Mouse (Mus musculus) forebrain, postnatal 0 days (tissue): ENCODE results near the gene Vmn1r87. TPM values are rescaled to one million over a fixed set of nuclear protein-coding genes. Genes with fewer than 3 reads are reported as not detected.
"Not testable (repeated sequence)": the region's sequence is repeated elsewhere in the genome, so short reads cannot be mapped to it uniquely, and the experiment has no call there.

ENCODE experiments used
- ATAC-seq: fragments of 200-750 bp; cut with Nextera tagmentation; 2 replicates; pipeline ENCODE4 v1.8.0; 2017; ENCODE audit warnings: mild to moderate bottlenecking, moderate library complexity
- DNase-seq: peaks from one replicate; pipeline ENCODE4 v3.0.0-alpha.2; 2015
- H3K27ac ChIP-seq: fragments of 300-500 bp; sonication (generic); 2 replicates; pipeline ENCODE4 v1.5.1; 2014; ENCODE audit warnings: low read depth, mild to moderate bottlenecking, antibody characterized with exemption, low read length, moderate library complexity, mixed read lengths
- H3K27me3 ChIP-seq: fragments of 300-500 bp; sonication (generic); 2 replicates; pipeline ENCODE4 v1.6.1; 2014; ENCODE audit warnings: mild to moderate bottlenecking, low read length, mixed read lengths; ENCODE audit not compliant: insufficient read depth
- H3K36me3 ChIP-seq: fragments of 300-500 bp; sonication (generic); 2 replicates; pipeline ENCODE4 v1.6.1; 2014; ENCODE audit warnings: mild to moderate bottlenecking, moderate library complexity; ENCODE audit not compliant: insufficient read depth
- H3K4me1 ChIP-seq: fragments of 300-500 bp; sonication (generic); 2 replicates; pipeline ENCODE4 v1.6.1; 2014; ENCODE audit warnings: antibody characterized with exemption; ENCODE audit not compliant: insufficient read depth
- H3K4me2 ChIP-seq: fragments of 300-500 bp; sonication (generic); 2 replicates; pipeline ENCODE4 v1.6.1; 2014; ENCODE audit warnings: low read depth, mild to moderate bottlenecking, moderate library complexity
- H3K4me3 ChIP-seq: fragments of 300-500 bp; sonication (generic); 2 replicates; pipeline ENCODE4 v1.5.1; 2014; ENCODE audit warnings: low read depth, low read length, mixed read lengths
- H3K9ac ChIP-seq: fragments of 300-500 bp; sonication (generic); 2 replicates; pipeline ENCODE4 v1.6.1; 2014; ENCODE audit warnings: mild to moderate bottlenecking
- H3K9me3 ChIP-seq: fragments of 300-500 bp; sonication (generic); 2 replicates; pipeline ENCODE4 v1.6.1; 2016; ENCODE audit warnings: low read length
- CTCF ChIP-seq: sonication (generic); IDR thresholded peaks from 2 replicates; pipeline ENCODE4 v1.5.1; 2016; ENCODE audit warnings: antibody characterized with exemption, control low read depth, low read depth
- WGBS: fragments of 180-500 bp; shearing (Covaris S2); extraction: QIAGEN DNeasy Blood & Tissue Kit; methylation state at CpG from one replicate; pipeline ENCODE4 v1.1.7; 2014; 5-methylcytosine and 5-hydroxymethylcytosine counted together
- polyA plus RNA-seq: library from polyadenylated mRNA; unstranded; fragments of >200 nt; fragmentation: Nextera tagmentation; extraction: Ambion mirVana; gene quantifications from 2 replicates; pipeline ENCODE4 v1.2.1, GENCODE M21; 2015
- total RNA-seq: library from RNA; depleted of rRNA; stranded (reverse); fragments of >200 nt; gene quantifications from 2 replicates; pipeline ENCODE4 v1.2.3, GENCODE M21; 2014; rRNA removed

The Vmn1r87 gene
- total RNA-seq = not detected in 2 replicates
- polyA plus RNA-seq = not detected in 2 replicates

DNA sequence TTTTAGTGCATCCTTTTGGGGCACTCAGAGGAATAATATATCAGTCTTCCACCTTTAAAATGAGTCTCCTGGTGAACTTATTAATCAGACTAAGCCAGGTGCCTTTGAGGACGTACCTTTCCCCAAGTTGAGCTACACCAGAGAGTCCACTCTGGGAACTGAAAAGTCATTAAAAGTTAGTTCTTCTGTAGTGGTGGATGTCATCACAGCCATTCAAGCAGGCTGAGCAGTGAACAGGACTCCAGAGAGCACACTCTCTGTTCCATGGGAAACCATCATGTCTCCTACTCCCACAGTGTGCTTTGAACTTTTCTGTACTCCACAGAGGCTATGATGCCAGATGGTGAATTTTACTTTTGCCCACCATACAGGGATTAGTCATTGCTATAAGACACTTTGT is at the start of gene Vmn1r87:
Vmn1r87 (minus strand) TSS at position 101 of the 400 bp plus-strand sequence.
- 80% methylated on average over 1 of the region's 1 CpGs for WGBS
- H3K9me3 ChIP-seq = no peaks in the 10 kb centered on the region
- no peak within 1 kb of the TSS for H3K9ac ChIP-seq
- H3K4me3 ChIP-seq = no peak within 1 kb of the TSS
- TF ChIP-seq CTCF = no peak
- no peak within 1 kb of the TSS for H3K4me2 ChIP-seq
- no peaks in the 10 kb centered on the region for H3K36me3 ChIP-seq
- no peak within 1 kb of the TSS for H3K27ac ChIP-seq
- no peak for DNase-seq
- H3K4me1 ChIP-seq = no peaks in the 10 kb centered on the region
- H3K27me3 ChIP-seq = no peaks in the 10 kb centered on the region
- no peak for ATAC-seq

DNA sequence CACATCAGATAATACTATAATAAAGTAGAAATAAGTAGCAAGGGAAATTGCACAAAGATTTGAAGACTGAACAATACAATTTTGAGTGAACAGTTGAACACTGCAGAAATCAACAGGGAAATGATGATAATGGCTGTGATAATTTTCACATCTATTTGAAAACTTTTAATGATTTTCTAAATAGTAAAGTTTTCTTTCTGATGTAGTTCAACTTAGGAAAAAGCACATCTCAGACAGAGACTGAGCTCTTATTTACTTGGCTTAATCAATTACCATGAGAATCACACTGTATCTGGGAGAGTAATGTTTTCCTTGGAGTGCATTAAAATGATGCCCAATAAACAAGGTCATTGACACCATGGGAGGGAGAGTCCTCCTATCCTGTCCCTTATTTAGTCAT is 19.3 kb upstream of the Vmn1r87 start, which contains the start of gene Vmn1r88:
Vmn1r88 (plus strand) TSS at position 301 of the 400 bp plus-strand sequence.
- H3K4me1 ChIP-seq = no peaks in the 10 kb centered on the region
- H3K9me3 ChIP-seq = no peaks in the 10 kb centered on the region
- no peak within 1 kb of the TSS for H3K4me2 ChIP-seq
- H3K9ac ChIP-seq = no peak within 1 kb of the TSS
- no peak within 1 kb of the TSS for H3K27ac ChIP-seq
- no peak for ATAC-seq
- H3K36me3 ChIP-seq = no peaks in the 10 kb centered on the region
- no peak for DNase-seq
- no peaks in the 10 kb centered on the region for H3K27me3 ChIP-seq
- TF ChIP-seq CTCF = no peak
- H3K4me3 ChIP-seq = no peak within 1 kb of the TSS

DNA sequence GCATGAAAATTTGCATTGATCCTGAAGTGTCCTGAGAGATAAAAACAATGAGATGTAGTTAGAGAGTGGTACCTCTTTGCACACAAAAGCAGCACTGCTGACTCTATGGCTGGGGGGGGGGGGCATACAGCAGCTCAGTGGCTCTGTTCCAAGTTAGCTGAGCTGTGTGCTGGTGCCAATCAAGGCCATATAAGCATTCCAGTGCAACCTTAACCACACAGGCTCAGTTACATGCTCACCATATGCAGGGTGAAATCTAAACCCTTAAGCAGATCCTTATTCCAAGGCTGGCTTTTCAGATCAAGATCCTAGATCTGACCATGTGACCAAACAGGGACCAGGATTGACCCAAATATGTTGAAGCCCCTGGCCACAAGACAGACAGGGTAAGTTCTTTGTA is 2.6 kb downstream of the Vmn1r87 start:
- Histone ChIP-seq H3K36me3 (no peaks in the 10 kb centered on the region), H3K9me3 (no peaks in the 10 kb centered on the region), H3K4me3 (no peak overlapping the region), H3K9ac (no peak overlapping the region), H3K27ac (no peak overlapping the region), H3K4me1 (no peaks in the 10 kb centered on the region), H3K4me2 (no peak overlapping the region), H3K27me3 (no peaks in the 10 kb centered on the region)
- no peak for TF ChIP-seq CTCF
- DNase-seq (no peak), ATAC-seq (no peak)

DNA sequence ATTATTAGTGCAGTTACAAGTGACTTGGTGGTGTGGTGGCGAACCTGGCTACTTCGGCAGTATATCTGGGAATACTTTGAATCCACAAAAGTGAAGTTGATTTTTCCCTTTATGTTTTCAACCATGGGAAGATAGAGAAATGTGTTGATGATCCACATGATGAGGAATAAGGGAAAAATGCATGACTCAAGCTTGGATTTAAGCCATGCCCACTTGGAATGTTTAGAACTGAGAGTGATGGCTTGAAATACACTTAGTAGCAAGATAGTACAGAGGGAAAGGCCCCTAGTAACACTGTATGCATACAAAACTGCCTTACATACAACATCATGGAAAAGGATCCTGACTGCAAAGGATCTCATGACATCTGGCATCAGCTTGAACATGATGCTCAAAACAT is 8.1 kb downstream of the Vmn1r87 start:
- Histone ChIP-seq H3K9ac (no peak overlapping the region), H3K9me3 (no peaks in the 10 kb centered on the region), H3K4me2 (no peak overlapping the region), H3K27me3 (no peaks in the 10 kb centered on the region), H3K27ac (no peak overlapping the region), H3K4me1 (no peaks in the 10 kb centered on the region), H3K36me3 (no peaks in the 10 kb centered on the region), H3K4me3 (no peak overlapping the region)
- 90% methylated on average over 2 of the region's 2 CpGs for WGBS
- no peak for DNase-seq
- ATAC-seq = no peak
- no peak for TF ChIP-seq CTCF

DNA sequence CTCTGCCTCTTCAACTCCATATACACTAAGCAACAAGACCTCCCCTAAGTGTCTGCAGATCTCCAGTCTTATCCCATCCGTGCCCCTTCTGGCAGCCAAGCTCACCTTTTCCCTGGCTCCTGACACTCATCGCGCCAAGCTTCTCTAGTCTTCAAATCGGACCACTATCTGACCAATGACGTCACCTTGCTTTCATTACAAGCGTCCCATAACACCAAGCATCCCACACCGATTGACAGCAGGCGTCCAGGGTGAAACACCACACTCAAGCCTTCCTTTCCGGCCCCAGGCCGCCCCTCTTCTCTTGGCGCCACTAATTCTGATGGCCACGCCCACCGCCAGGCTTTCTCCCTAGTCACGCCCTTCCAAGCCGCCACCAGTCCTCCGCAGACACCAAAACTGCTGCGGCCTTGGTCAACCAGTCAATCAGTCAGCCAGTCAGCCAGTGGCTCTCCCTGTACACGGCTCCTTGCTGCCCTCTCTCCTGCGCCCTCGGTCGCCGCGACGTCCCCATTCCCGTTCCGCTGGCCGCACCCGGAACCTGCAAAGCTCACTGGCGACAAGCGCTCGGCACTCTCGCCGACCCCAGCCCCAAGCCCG is 16.3 kb downstream of the Vmn1r87 start:
- DNase-seq, H3K9ac ChIP-seq, H3K27me3 ChIP-seq, H3K27ac ChIP-seq, H3K4me1 ChIP-seq, H3K36me3 ChIP-seq, H3K9me3 ChIP-seq: not testable (repeated sequence)
- 3% methylated on average over 12 of the region's 34 CpGs for WGBS
- peak; percentile 79 for ATAC-seq
- Histone ChIP-seq H3K4me3 (0 out of 2 replicates have a peak overlapping the region, but pooled peaks have one; percentile 16), H3K4me2 (peak overlapping the region; percentile 36)

DNA sequence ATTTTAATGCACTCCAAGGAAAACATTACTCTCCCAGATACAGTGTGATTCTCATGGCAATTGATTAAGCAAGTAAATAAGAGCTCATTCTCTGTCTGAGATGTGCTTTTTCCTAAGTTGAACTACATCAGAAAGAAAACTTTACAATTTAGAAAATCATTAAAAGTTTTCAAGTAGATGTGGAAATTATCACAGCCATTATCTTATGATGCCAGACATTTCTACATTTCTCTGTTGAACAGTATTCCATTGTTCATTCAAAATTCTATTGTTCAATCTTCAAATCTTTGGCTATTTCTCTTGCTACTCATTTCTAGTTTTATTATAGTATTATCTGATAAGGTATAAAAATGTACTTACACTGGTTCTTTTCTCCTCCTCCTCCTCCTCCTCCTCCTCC is 20.1 kb downstream of the Vmn1r87 start, which contains the start of gene Vmn1r86:
Vmn1r86 (minus strand) TSS at position 101 of the 400 bp plus-strand sequence.
- no peaks in the 10 kb centered on the region for H3K36me3 ChIP-seq
- DNase-seq (no peak), ATAC-seq (no peak)
- H3K4me1 ChIP-seq = no peaks in the 10 kb centered on the region
- TF ChIP-seq CTCF = no peak
- H3K4me3 ChIP-seq = no peak within 1 kb of the TSS
- H3K27me3 ChIP-seq = no peaks in the 10 kb centered on the region
- no peak within 1 kb of the TSS for H3K27ac ChIP-seq
- no peaks in the 10 kb centered on the region for H3K9me3 ChIP-seq
- H3K4me2 ChIP-seq = no peak within 1 kb of the TSS
- H3K9ac ChIP-seq = no peak within 1 kb of the TSS

DNA sequence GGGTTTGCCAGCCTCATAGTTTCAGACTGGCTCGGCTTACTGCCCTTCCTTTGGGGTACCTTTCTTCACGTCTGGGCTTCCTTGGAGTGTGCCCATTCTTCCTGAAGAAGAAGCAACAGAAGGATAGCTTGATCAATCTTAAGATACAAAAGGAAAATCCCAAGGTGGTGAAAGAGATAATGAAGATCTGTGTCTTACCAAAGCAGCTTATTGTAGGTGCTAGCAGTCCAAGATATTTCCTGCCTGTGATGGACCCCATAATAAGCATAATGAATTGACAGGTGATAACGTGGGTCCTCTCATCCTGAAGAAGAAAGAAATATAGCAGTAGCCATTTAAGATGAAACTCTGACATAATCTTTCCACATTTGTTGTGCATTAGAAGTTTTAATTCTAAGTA is 44.9 kb downstream of the Vmn1r87 start, which contains the start of gene Vmn1r85:
Vmn1r85 (minus strand) TSS at position 101 of the 400 bp plus-strand sequence.
- ATAC-seq (no peak), DNase-seq (no peak)
- Histone ChIP-seq H3K27me3 (no peaks in the 10 kb centered on the region), H3K9ac (no peak within 1 kb of the TSS), H3K4me1 (no peaks in the 10 kb centered on the region), H3K4me3 (no peak within 1 kb of the TSS), H3K4me2 (no peak within 1 kb of the TSS), H3K36me3 (no peaks in the 10 kb centered on the region), H3K9me3 (no peaks in the 10 kb centered on the region), H3K27ac (no peak within 1 kb of the TSS)
- 67% methylated on average over 3 of the region's 3 CpGs for WGBS
- no peak for TF ChIP-seq CTCF

Other genes starting within 250 kb of the Vmn1r87 start
- 7.0 and 8.3 TPM in 2 replicates for gene Zscan22, start 242.3 kb downstream of the Vmn1r87 start, total RNA-seq
- gene Zscan22, start 242.3 kb downstream of the Vmn1r87 start, polyA plus RNA-seq = 2.8 and 3.5 TPM in 2 replicates
- gene Rps5, start 217.9 kb downstream of the Vmn1r87 start, total RNA-seq = 1,758 and 2,185 TPM in 2 replicates
- gene Rps5, start 217.9 kb downstream of the Vmn1r87 start, polyA plus RNA-seq = 679 and 877 TPM in 2 replicates
- gene Rnf225, start 212.7 kb downstream of the Vmn1r87 start, total RNA-seq = 1.7 and 1.8 TPM in 2 replicates
- 0.36 and 0.75 TPM in 2 replicates for gene Rnf225, start 212.7 kb downstream of the Vmn1r87 start, polyA plus RNA-seq
- gene Zfp324, start 174.3 kb downstream of the Vmn1r87 start, total RNA-seq = 32.9 and 47.7 TPM in 2 replicates
- 6.8 and 8.8 TPM in 2 replicates for gene Zfp324, start 174.3 kb downstream of the Vmn1r87 start, polyA plus RNA-seq
- gene Zfp446, start 162.3 kb downstream of the Vmn1r87 start, total RNA-seq = 7.5 and 13.0 TPM in 2 replicates
- 6.0 and 8.2 TPM in 2 replicates for gene Zfp446, start 162.3 kb downstream of the Vmn1r87 start, polyA plus RNA-seq
- gene Slc27a5, start 142.0 kb downstream of the Vmn1r87 start, total RNA-seq = 0.23 and 0.43 TPM in 2 replicates
- 0.08 and 0.18 TPM in 2 replicates for gene Slc27a5, start 142.0 kb downstream of the Vmn1r87 start, polyA plus RNA-seq
- 430 and 485 TPM in 2 replicates for gene Trim28, start 141.0 kb downstream of the Vmn1r87 start, total RNA-seq
- gene Trim28, start 141.0 kb downstream of the Vmn1r87 start, polyA plus RNA-seq = 209 and 211 TPM in 2 replicates
- gene Zbtb45, start 130.1 kb downstream of the Vmn1r87 start, total RNA-seq = 32.8 and 33.3 TPM in 2 replicates
- gene Zbtb45, start 130.1 kb downstream of the Vmn1r87 start, polyA plus RNA-seq = 25.0 and 29.3 TPM in 2 replicates
- gene Chmp2a, start 105.3 kb downstream of the Vmn1r87 start, total RNA-seq = 131 and 160 TPM in 2 replicates
- gene Chmp2a, start 105.3 kb downstream of the Vmn1r87 start, polyA plus RNA-seq = 210 and 239 TPM in 2 replicates
- gene Ube2m, start 101.9 kb downstream of the Vmn1r87 start, total RNA-seq = 336 and 344 TPM in 2 replicates
- gene Ube2m, start 101.9 kb downstream of the Vmn1r87 start, polyA plus RNA-seq = 130 and 132 TPM in 2 replicates
- gene Mzf1, start 85.4 kb downstream of the Vmn1r87 start, total RNA-seq = 11.8 and 15.1 TPM in 2 replicates
- 10.1 and 12.9 TPM in 2 replicates for gene Mzf1, start 85.4 kb downstream of the Vmn1r87 start, polyA plus RNA-seq
- gene Vmn1r85, start 45.0 kb downstream of the Vmn1r87 start, total RNA-seq = 0.14 and 0.23 TPM in 2 replicates
- gene Vmn1r85, start 45.0 kb downstream of the Vmn1r87 start, polyA plus RNA-seq = 0.05 and 0.12 TPM in 2 replicates
- gene Vmn1r86, start 20.2 kb downstream of the Vmn1r87 start, total RNA-seq = not detected in 2 replicates
- gene Vmn1r86, start 20.2 kb downstream of the Vmn1r87 start, polyA plus RNA-seq = not detected in 2 replicates
- not detected in 2 replicates for gene Vmn1r88, start 19.4 kb upstream of the Vmn1r87 start, total RNA-seq
- gene Vmn1r88, start 19.4 kb upstream of the Vmn1r87 start, polyA plus RNA-seq = not detected in 2 replicates
- gene Vmn1r89, start 72.9 kb upstream of the Vmn1r87 start, total RNA-seq = not detected in 2 replicates
- not detected in 2 replicates for gene Vmn1r89, start 72.9 kb upstream of the Vmn1r87 start, polyA plus RNA-seq
- gene Lig1, start 137.1 kb upstream of the Vmn1r87 start, total RNA-seq = 9.6 and 10.3 TPM in 2 replicates
- gene Lig1, start 137.1 kb upstream of the Vmn1r87 start, polyA plus RNA-seq = 20.3 and 26.2 TPM in 2 replicates
- 8.9 and 15.3 TPM in 2 replicates for gene Zswim9, start 138.6 kb upstream of the Vmn1r87 start, total RNA-seq
- gene Zswim9, start 138.6 kb upstream of the Vmn1r87 start, polyA plus RNA-seq = 5.0 and 8.2 TPM in 2 replicates
- 0.46 and 0.48 TPM in 2 replicates for gene Pla2g4c, start 184.5 kb upstream of the Vmn1r87 start, total RNA-seq
- gene Pla2g4c, start 184.5 kb upstream of the Vmn1r87 start, polyA plus RNA-seq = 0.13 TPM in 1 of 2 replicates, not detected in the other